Mouse (Mus musculus): ENCODE results near the gene Ufc1. TPM values are rescaled to one million over a fixed set of nuclear protein-coding genes. Genes with fewer than 3 reads are reported as not detected.
"Not testable (repeated sequence)": the region's sequence is repeated elsewhere in the genome, so short reads cannot be mapped to it uniquely, and the experiment has no call there.

Gene Ufc1
- polyA plus RNA-seq, 1 experiment from 2014 or later, result 85.0 TPM

- H3K4me2 ChIP-seq, result no peak overlapping the region
- no peaks in the 10 kb centered on the region for H3K9me3 ChIP-seq (replicated peaks)
- H3K9ac ChIP-seq, result no peak overlapping the region
- H3K36me3 ChIP-seq, result no peaks in the 10 kb centered on the region
- H3K27me3 ChIP-seq, result no peaks in the 10 kb centered on the region
- no peak for ATAC-seq (replicated peaks; ENCODE audit: insufficient number of reproducible peaks, insufficient read depth, low FRiP score, low read depth)
- 0 out of 2 replicates have a peak, but pooled peaks cover 3% of the 10 kb centered on the region for H3K4me1 ChIP-seq (replicated peaks)
- no peak overlapping the region for H3K27ac ChIP-seq
- no peak overlapping the region for H3K4me3 ChIP-seq
Observed at GRCm38 (mm10) chr1:171321415-171321814, 26.6 kb upstream of the Ufc1 start.

DNA sequence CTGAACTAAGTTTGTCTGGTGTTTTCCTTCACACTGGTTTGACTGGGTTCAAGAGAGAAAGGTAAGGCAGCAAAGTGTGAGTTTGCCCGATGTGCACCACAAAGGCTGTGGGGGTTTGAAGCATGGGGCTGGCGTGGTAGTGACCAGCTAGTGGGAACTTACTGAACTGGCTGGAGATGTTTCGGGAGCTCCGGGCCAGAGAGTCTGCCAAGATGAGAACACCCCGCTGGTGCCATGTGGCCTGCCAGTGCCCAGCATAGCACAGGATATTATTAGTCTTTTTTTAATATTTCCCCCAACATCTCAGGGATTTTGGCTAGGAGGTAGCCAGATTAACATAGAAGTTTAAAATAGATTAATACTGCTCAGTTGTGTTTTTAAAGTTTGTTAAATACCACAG, 25.3 kb upstream of the Ufc1 start:
- Histone ChIP-seq H3K36me3 (no peaks in the 10 kb centered on the region), H3K4me1 (replicated peaks) (0 out of 2 replicates have a peak, but pooled peaks cover 3% of the 10 kb centered on the region), H3K9ac (0 out of 2 replicates have a peak overlapping the region, but pooled peaks have one; percentile 34), H3K4me2 (peak overlapping the region; percentile 42), H3K4me3 (peak overlapping the region; percentile 33), H3K27me3 (no peaks in the 10 kb centered on the region), H3K27ac (no peak overlapping the region), H3K9me3 (replicated peaks) (no peaks in the 10 kb centered on the region)
- no peak for ATAC-seq (replicated peaks; ENCODE audit: insufficient number of reproducible peaks, insufficient read depth, low FRiP score, low read depth)
- 22% methylated on average over 5 of the region's 5 CpGs for WGBS

DNA sequence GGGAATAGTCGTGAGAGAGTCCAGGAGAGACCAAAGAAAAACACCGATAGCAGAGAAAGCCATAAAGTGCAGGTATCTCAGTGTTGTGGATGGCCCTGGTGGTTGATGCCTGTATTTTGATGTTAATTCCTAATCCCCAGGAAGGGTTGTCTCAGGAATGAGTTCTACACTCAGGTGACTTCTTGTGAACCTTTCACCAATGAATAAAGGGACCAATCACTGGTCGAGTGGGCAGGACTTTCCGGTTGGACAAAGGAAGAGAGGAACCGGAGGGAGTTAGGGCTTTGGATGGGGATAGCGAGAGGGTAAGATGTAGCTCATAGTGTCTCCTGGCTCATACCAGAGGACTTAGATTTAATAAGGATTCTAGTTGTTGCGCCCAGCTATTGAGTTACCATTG, 24.9 kb upstream of the Ufc1 start:
- H3K27me3 ChIP-seq, result no peaks in the 10 kb centered on the region
- peak overlapping the region; percentile 33 for H3K4me3 ChIP-seq
- H3K4me1 ChIP-seq (replicated peaks), result 0 out of 2 replicates have a peak, but pooled peaks cover 3% of the 10 kb centered on the region
- WGBS, result 17% methylated on average over 7 of the region's 7 CpGs
- peak overlapping the region; percentile 42 for H3K4me2 ChIP-seq
- no peaks in the 10 kb centered on the region for H3K36me3 ChIP-seq
- H3K27ac ChIP-seq, result no peak overlapping the region
- no peak for ATAC-seq (replicated peaks; ENCODE audit: insufficient number of reproducible peaks, insufficient read depth, low FRiP score, low read depth)
- H3K9ac ChIP-seq, result 0 out of 2 replicates have a peak overlapping the region, but pooled peaks have one; percentile 34
- no peaks in the 10 kb centered on the region for H3K9me3 ChIP-seq (replicated peaks)

- Histone ChIP-seq H3K27me3 (no peaks in the 10 kb centered on the region), H3K4me2 (no peak overlapping the region), H3K36me3 (no peaks in the 10 kb centered on the region), H3K9me3 (replicated peaks) (no peaks in the 10 kb centered on the region), H3K9ac (no peak overlapping the region), H3K4me1 (replicated peaks) (no peaks in the 10 kb centered on the region; the same call in 1 of the 2 replicates), H3K27ac (no peak overlapping the region), H3K4me3 (no peak overlapping the region)
- WGBS, result 66% methylated on average over 2 of the region's 2 CpGs
- ATAC-seq (replicated peaks; ENCODE audit: insufficient number of reproducible peaks, insufficient read depth, low FRiP score, low read depth), result no peak
Observed at GRCm38 (mm10) chr1:171309321-171309720, 14.5 kb upstream of the Ufc1 start.

- H3K9ac ChIP-seq; ATAC-seq (replicated peaks; ENCODE audit: insufficient number of reproducible peaks, insufficient read depth, low FRiP score, low read depth); H3K36me3 ChIP-seq; H3K9me3 ChIP-seq (replicated peaks); H3K4me1 ChIP-seq (replicated peaks); H3K4me2 ChIP-seq; H3K4me3 ChIP-seq; H3K27me3 ChIP-seq: not testable (repeated sequence)
- H3K27ac ChIP-seq, result peak overlapping the region; percentile 27; the same call in 1 of the 2 replicates
- WGBS, result 71% methylated on average over 5 of the region's 5 CpGs
Observed at GRCm38 (mm10) chr1:171306157-171306556, 11.3 kb upstream of the Ufc1 start.

- Histone ChIP-seq H3K27me3 (peaks cover 22% of the 10 kb centered on the region), H3K4me3 (no peak overlapping the region), H3K9ac (no peak overlapping the region), H3K36me3 (no peaks in the 10 kb centered on the region), H3K4me1 (replicated peaks) (peaks cover 6% of the 10 kb centered on the region), H3K27ac (no peak overlapping the region), H3K9me3 (replicated peaks) (no peaks in the 10 kb centered on the region), H3K4me2 (no peak overlapping the region)
- no peak for ATAC-seq (replicated peaks; ENCODE audit: insufficient number of reproducible peaks, insufficient read depth, low FRiP score, low read depth)
- WGBS, result 52% methylated on average over 3 of the region's 3 CpGs
Observed at GRCm38 (mm10) chr1:171298226-171298625, 3.4 kb upstream of the Ufc1 start.

DNA sequence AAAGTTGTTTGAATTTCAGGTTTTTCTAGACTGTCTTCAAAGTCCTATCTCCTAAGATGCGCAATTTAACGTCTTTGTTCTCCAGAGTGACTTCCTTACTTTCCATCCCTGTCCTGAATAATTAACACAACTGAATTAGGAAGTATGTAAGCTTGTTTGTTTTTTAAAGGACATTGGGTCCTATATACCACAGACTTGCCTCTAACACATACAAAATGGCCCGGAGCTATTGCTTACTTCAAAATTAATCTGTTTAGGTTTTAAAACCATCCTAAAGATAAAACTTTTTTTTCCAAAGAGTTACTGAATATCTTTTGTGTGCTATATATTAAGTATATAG, 209 bp upstream of the Ufc1 start:
- Histone ChIP-seq H3K27ac (peak overlapping the region; percentile 94), H3K4me1 (replicated peaks) (peaks cover 8% of the 10 kb centered on the region), H3K9ac (peak overlapping the region; percentile 83), H3K9me3 (replicated peaks) (no peaks in the 10 kb centered on the region), H3K27me3 (peaks cover 22% of the 10 kb centered on the region), H3K36me3 (0 out of 2 replicates have a peak, but pooled peaks cover 4% of the 10 kb centered on the region), H3K4me2 (peak overlapping the region; percentile 72), H3K4me3 (peak overlapping the region; percentile 80)
- ATAC-seq (replicated peaks; ENCODE audit: insufficient number of reproducible peaks, insufficient read depth, low FRiP score, low read depth), result no peak
- 12% methylated on average over 3 of the region's 3 CpGs for WGBS

- WGBS, result 37% methylated on average over 5 of the region's 5 CpGs
- Histone ChIP-seq H3K9me3 (replicated peaks) (no peaks in the 10 kb centered on the region), H3K36me3 (peaks cover 15% of the 10 kb centered on the region; the same call in 1 of the 2 replicates), H3K4me2 (peak overlapping the region; percentile 72), H3K4me3 (peak overlapping the region; percentile 80), H3K27me3 (peaks cover 22% of the 10 kb centered on the region), H3K27ac (peak overlapping the region; percentile 94; the same call in 1 of the 2 replicates), H3K4me1 (replicated peaks) (peaks cover 8% of the 10 kb centered on the region), H3K9ac (peak overlapping the region; percentile 83)
- no peak for ATAC-seq (replicated peaks; ENCODE audit: insufficient number of reproducible peaks, insufficient read depth, low FRiP score, low read depth)
Observed at GRCm38 (mm10) chr1:171293906-171294297, 922 bp downstream of the Ufc1 start.

- ATAC-seq (replicated peaks; ENCODE audit: insufficient number of reproducible peaks, insufficient read depth, low FRiP score, low read depth), result no peak
- no peaks in the 10 kb centered on the region for H3K9me3 ChIP-seq (replicated peaks)
- peak overlapping the region; percentile 72 for H3K4me2 ChIP-seq
- peaks cover 8% of the 10 kb centered on the region for H3K4me1 ChIP-seq (replicated peaks)
- H3K4me3 ChIP-seq, result peak overlapping the region; percentile 80
- peaks cover 16% of the 10 kb centered on the region for H3K27me3 ChIP-seq
- 79% methylated on average over 3 of the region's 3 CpGs for WGBS
- peaks cover 20% of the 10 kb centered on the region; the same call in 1 of the 2 replicates for H3K36me3 ChIP-seq
- no peak overlapping the region for H3K27ac ChIP-seq
- no peak overlapping the region for H3K9ac ChIP-seq
Observed at GRCm38 (mm10) chr1:171293351-171293750, 1.5 kb downstream of the Ufc1 start.

GRCm38 (mm10) chr1:171288328-171288727, 6.5 kb downstream of the Ufc1 start:
- Histone ChIP-seq H3K36me3 (peaks cover 45% of the 10 kb centered on the region; the same call in 1 of the 2 replicates), H3K4me1 (replicated peaks) (peaks cover 23% of the 10 kb centered on the region), H3K9ac (0 out of 2 replicates have a peak overlapping the region, but pooled peaks have one; percentile 99)

DNA sequence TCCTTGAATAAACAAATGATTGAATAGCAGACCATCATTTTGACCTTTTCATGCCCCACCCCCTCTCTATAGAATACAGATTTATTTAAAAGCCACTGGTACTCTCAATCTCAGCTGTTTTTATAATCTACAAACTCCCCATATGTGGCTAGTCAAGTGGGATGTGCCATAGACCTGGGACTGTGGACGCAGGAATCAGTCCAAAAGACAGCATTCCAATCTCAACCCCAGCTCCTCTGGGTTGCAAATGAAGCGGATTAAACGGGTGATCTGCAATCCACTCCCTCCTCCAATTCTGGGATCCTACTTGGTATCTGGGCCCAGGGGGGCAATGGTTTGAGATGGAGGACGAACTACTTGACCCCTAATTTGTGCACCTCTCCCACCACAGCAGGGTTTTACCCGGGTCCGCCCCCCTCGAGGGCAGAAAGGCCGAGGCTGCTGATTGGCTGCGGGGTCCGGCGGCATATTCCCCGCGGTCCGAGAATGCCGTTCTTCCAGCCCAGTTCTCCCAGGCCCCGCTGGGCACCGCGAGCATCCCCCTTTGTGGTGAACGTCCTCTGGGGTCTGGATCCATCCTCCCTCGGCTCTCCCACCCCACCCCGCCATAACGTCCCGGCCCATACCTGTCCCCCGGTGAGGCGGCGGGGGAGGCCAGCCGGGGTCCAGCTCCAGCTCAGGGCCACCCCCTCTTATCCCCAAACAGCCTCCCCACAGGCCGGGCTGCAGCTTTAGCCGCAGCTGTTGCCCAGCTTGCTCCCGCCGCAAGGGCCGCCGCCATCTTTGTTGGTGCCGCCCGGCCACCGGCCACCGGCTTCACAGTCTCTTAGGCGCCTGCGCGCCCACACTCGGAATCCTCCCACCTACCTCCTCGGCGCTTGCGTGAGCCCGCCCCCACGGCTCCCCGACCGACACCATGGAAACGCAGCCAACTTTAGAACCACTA, 7.4 kb downstream of the Ufc1 start, which contains the start of gene Usp21:
Gene Usp21, minus strand, starts transcription at position 856 of the 946 bp plus-strand sequence.
- Histone ChIP-seq H3K4me2 (peak within 1 kb of the TSS; percentile 83), H3K4me3 (peak within 1 kb of the TSS; percentile 100), H3K36me3 (peaks cover 45% of the 10 kb centered on the region; the same call in 1 of the 2 replicates), H3K9me3 (replicated peaks) (no peaks in the 10 kb centered on the region), H3K9ac (peak within 1 kb of the TSS; percentile 99), H3K4me1 (replicated peaks) (peaks cover 21% of the 10 kb centered on the region), H3K27ac (peak within 1 kb of the TSS; percentile 95), H3K27me3 (no peaks in the 10 kb centered on the region)
- WGBS, result 1% methylated on average over 49 of the region's 49 CpGs
- peak; percentile 92 for ATAC-seq (replicated peaks; ENCODE audit: insufficient number of reproducible peaks, insufficient read depth, low FRiP score, low read depth)

More at GRCm38 (mm10) chr1:171288328-171288727, 6.5 kb downstream of the Ufc1 start:
- Histone ChIP-seq H3K9me3 (replicated peaks) (no peaks in the 10 kb centered on the region), H3K27me3 (no peaks in the 10 kb centered on the region), H3K4me3 (peak overlapping the region; percentile 100; the same call in 1 of the 2 replicates), H3K4me2 (peak overlapping the region; percentile 55), H3K27ac (peak overlapping the region; percentile 95)
- no peak for ATAC-seq (replicated peaks; ENCODE audit: insufficient number of reproducible peaks, insufficient read depth, low FRiP score, low read depth)
- 57% methylated on average over 4 of the region's 4 CpGs for WGBS
